Mouse (Mus musculus): ENCODE data around the gene Sorl1.

Sorl1 gene

GRCm38 (mm10) chr9:42004140-42004539, 120.0 kb downstream of the Sorl1 start:
- no peak for DNase-seq (ENCODE audit: low spot score)

- DNase-seq (ENCODE audit: low spot score) = no peak
Measured at GRCm38 (mm10) chr9:41999498-42000473, 124.3 kb downstream of the Sorl1 start.

GRCm38 (mm10) chr9:41995278-41995677, 128.8 kb downstream of the Sorl1 start:
- DNase-seq (ENCODE audit: low spot score) = no peak

- no peak for DNase-seq (ENCODE audit: low spot score)
Measured at GRCm38 (mm10) chr9:41993821-41994220, 130.3 kb downstream of the Sorl1 start.

GRCm38 (mm10) chr9:41992841-41993240, 131.3 kb downstream of the Sorl1 start:
- DNase-seq (ENCODE audit: low spot score) = no peak

GRCm38 (mm10) chr9:41985636-41986035, 138.5 kb downstream of the Sorl1 start:
- no peak for DNase-seq (ENCODE audit: low spot score)

GRCm38 (mm10) chr9:41985052-41985451, 139.0 kb downstream of the Sorl1 start:
- no peak for DNase-seq (ENCODE audit: low spot score)

- no peak for DNase-seq (ENCODE audit: low spot score)
Measured at GRCm38 (mm10) chr9:41984306-41984705, 139.8 kb downstream of the Sorl1 start.

- DNase-seq (ENCODE audit: low spot score) = no peak
Measured at GRCm38 (mm10) chr9:41983286-41983685, 140.8 kb downstream of the Sorl1 start.

GRCm38 (mm10) chr9:41982760-41983159, 141.3 kb downstream of the Sorl1 start:
- no peak for DNase-seq (ENCODE audit: low spot score)

GRCm38 (mm10) chr9:41982023-41982422, 142.1 kb downstream of the Sorl1 start:
- no peak for DNase-seq (ENCODE audit: low spot score)

GRCm38 (mm10) chr9:41981306-41981705, 142.8 kb downstream of the Sorl1 start:
- DNase-seq (ENCODE audit: low spot score) = no peak

GRCm38 (mm10) chr9:41980796-41981195, 143.3 kb downstream of the Sorl1 start:
- no peak for DNase-seq (ENCODE audit: low spot score)

- no peak for DNase-seq (ENCODE audit: low spot score)
Measured at GRCm38 (mm10) chr9:41978366-41978765, 145.7 kb downstream of the Sorl1 start.

- DNase-seq (ENCODE audit: low spot score) = no peak
Measured at GRCm38 (mm10) chr9:41975968-41976367, 148.1 kb downstream of the Sorl1 start.

GRCm38 (mm10) chr9:41974661-41975060, 149.4 kb downstream of the Sorl1 start:
- DNase-seq (ENCODE audit: low spot score) = no peak

- no peak for DNase-seq (ENCODE audit: low spot score)
Measured at GRCm38 (mm10) chr9:41973775-41974657, 150.1 kb downstream of the Sorl1 start.

- no peak for DNase-seq (ENCODE audit: low spot score)
Measured at GRCm38 (mm10) chr9:41969961-41970360, 154.1 kb downstream of the Sorl1 start.

- no peak for DNase-seq (ENCODE audit: low spot score)
Measured at GRCm38 (mm10) chr9:41968673-41969460, 155.2 kb downstream of the Sorl1 start.

- no peak for DNase-seq (ENCODE audit: low spot score)
Measured at GRCm38 (mm10) chr9:41961274-41961673, 162.8 kb downstream of the Sorl1 start.

- DNase-seq (ENCODE audit: low spot score) = no peak
Measured at GRCm38 (mm10) chr9:41958282-41958681, 165.8 kb downstream of the Sorl1 start.

GRCm38 (mm10) chr9:41953486-41953885, 170.6 kb downstream of the Sorl1 start:
- DNase-seq (ENCODE audit: low spot score) = peak; percentile 31
